Mouse (Mus musculus): ENCODE results near the gene Gnl2. TPM values are rescaled to one million over a fixed set of nuclear protein-coding genes. Genes with fewer than 3 reads are reported as not detected.

The Gnl2 gene
- polyA plus RNA-seq, 1 experiment: 140 TPM

GRCm38 (mm10) chr4:124972316-124972715 is 44.1 kb upstream of the Gnl2 start:
- no peak overlapping the region for H3K4me3 ChIP-seq (ENCODE audit: low read depth, low read length)
- no peak overlapping the region for H3K9ac ChIP-seq (ENCODE audit: low read depth, poor library complexity, severe bottlenecking)
- no peaks in the 10 kb centered on the region for H3K36me3 ChIP-seq (ENCODE audit: control insufficient read depth, insufficient read depth, low read length, poor library complexity, severe bottlenecking)
- no peaks in the 10 kb centered on the region for H3K9me3 ChIP-seq (replicated peaks; ENCODE audit: control insufficient read depth, insufficient read depth, low read length, poor library complexity, severe bottlenecking)
- H3K27ac ChIP-seq (ENCODE audit: insufficient read depth, low read length): no peak overlapping the region
- TF ChIP-seq CTCF (IDR thresholded peaks at IDR 0.05; ENCODE audit: low read depth, low read length): no peak
- TF ChIP-seq EP300 (IDR thresholded peaks at IDR 0.05; ENCODE audit: insufficient read depth, low read depth, low read length): no peak
- no peak for TF ChIP-seq POLR2A (IDR thresholded peaks at IDR 0.05; ENCODE audit: insufficient read depth, low read length)
- no peaks in the 10 kb centered on the region for H3K4me1 ChIP-seq (ENCODE audit: control insufficient read depth, insufficient read depth, low read length)
- no peaks in the 10 kb centered on the region for H3K27me3 ChIP-seq (ENCODE audit: control insufficient read depth, insufficient read depth, low read length, poor library complexity, severe bottlenecking)

- TF ChIP-seq POLR2A (IDR thresholded peaks at IDR 0.05; ENCODE audit: insufficient read depth, low read length) (no peak), EP300 (IDR thresholded peaks at IDR 0.05; ENCODE audit: insufficient read depth, low read depth, low read length) (no peak), CTCF (IDR thresholded peaks at IDR 0.05; ENCODE audit: low read depth, low read length) (no peak)
- Histone ChIP-seq H3K4me1 (ENCODE audit: control insufficient read depth, insufficient read depth, low read length) (no peaks in the 10 kb centered on the region), H3K27ac (ENCODE audit: insufficient read depth, low read length) (no peak overlapping the region), H3K27me3 (ENCODE audit: control insufficient read depth, insufficient read depth, low read length, poor library complexity, severe bottlenecking) (no peaks in the 10 kb centered on the region), H3K36me3 (ENCODE audit: control insufficient read depth, insufficient read depth, low read length, poor library complexity, severe bottlenecking) (no peaks in the 10 kb centered on the region), H3K9me3 (replicated peaks; ENCODE audit: control insufficient read depth, insufficient read depth, low read length, poor library complexity, severe bottlenecking) (no peaks in the 10 kb centered on the region), H3K9ac (ENCODE audit: low read depth, poor library complexity, severe bottlenecking) (no peak overlapping the region), H3K4me3 (ENCODE audit: low read depth, low read length) (no peak overlapping the region)
Observed at GRCm38 (mm10) chr4:124973296-124973695, 43.1 kb upstream of the Gnl2 start.

- Histone ChIP-seq H3K27ac (ENCODE audit: insufficient read depth, low read length) (no peak overlapping the region), H3K36me3 (ENCODE audit: control insufficient read depth, insufficient read depth, low read length, poor library complexity, severe bottlenecking) (no peaks in the 10 kb centered on the region), H3K4me3 (ENCODE audit: low read depth, low read length) (no peak overlapping the region), H3K27me3 (ENCODE audit: control insufficient read depth, insufficient read depth, low read length, poor library complexity, severe bottlenecking) (no peaks in the 10 kb centered on the region), H3K4me1 (ENCODE audit: control insufficient read depth, insufficient read depth, low read length) (no peaks in the 10 kb centered on the region), H3K9me3 (replicated peaks; ENCODE audit: control insufficient read depth, insufficient read depth, low read length, poor library complexity, severe bottlenecking) (no peaks in the 10 kb centered on the region), H3K9ac (ENCODE audit: low read depth, poor library complexity, severe bottlenecking) (no peak overlapping the region)
- TF ChIP-seq POLR2A (IDR thresholded peaks at IDR 0.05; ENCODE audit: insufficient read depth, low read length) (no peak), CTCF (IDR thresholded peaks at IDR 0.05; ENCODE audit: low read depth, low read length) (no peak)
Observed at GRCm38 (mm10) chr4:124978201-124978600, 38.2 kb upstream of the Gnl2 start.

DNA sequence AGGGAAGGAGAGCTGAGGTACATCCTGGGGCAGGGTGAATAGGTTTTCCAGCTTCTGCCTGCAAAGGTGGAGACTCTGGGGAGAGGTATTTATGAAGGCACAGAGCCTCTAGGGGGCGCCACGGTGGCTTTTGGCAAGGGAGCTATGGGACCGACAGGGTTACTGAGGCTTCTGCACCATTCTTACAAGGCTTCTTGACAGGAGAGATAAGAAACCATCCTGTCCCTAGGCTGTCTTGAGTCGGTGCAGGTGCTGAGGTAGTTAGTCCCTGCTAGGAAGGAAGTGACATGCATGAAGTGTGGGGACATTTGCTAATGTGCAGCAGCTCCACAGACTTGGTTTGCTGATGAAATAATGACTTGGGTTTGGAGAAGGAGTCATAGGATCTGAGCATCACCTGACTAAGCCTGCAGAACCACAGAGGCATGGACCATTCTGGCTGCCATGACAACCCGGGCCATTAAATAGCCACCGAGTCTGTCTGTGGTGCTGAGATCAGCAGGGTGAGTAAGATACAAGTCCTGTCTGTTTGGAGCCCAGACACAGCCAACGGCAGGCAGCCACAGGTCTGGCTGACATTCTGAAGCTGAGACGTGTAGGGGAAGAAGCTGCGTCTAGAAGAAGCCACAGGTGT is 32.4 kb upstream of the Gnl2 start:
- TF ChIP-seq POLR2A (IDR thresholded peaks at IDR 0.05; ENCODE audit: insufficient read depth, low read length) (no peak), CTCF (IDR thresholded peaks at IDR 0.05; ENCODE audit: low read depth, low read length) (peak; percentile 67)
- H3K4me3 ChIP-seq (ENCODE audit: low read depth, low read length): no peak overlapping the region
- H3K27ac ChIP-seq (ENCODE audit: insufficient read depth, low read length): no peak overlapping the region
- no peaks in the 10 kb centered on the region for H3K36me3 ChIP-seq (ENCODE audit: control insufficient read depth, insufficient read depth, low read length, poor library complexity, severe bottlenecking)
- no peaks in the 10 kb centered on the region for H3K4me1 ChIP-seq (ENCODE audit: control insufficient read depth, insufficient read depth, low read length)
- no peak overlapping the region for H3K9ac ChIP-seq (ENCODE audit: low read depth, poor library complexity, severe bottlenecking)
- no peaks in the 10 kb centered on the region for H3K9me3 ChIP-seq (replicated peaks; ENCODE audit: control insufficient read depth, insufficient read depth, low read length, poor library complexity, severe bottlenecking)
- H3K27me3 ChIP-seq (ENCODE audit: control insufficient read depth, insufficient read depth, low read length, poor library complexity, severe bottlenecking): peaks cover 5% of the 10 kb centered on the region; the same call in 1 of the 2 replicates

DNA sequence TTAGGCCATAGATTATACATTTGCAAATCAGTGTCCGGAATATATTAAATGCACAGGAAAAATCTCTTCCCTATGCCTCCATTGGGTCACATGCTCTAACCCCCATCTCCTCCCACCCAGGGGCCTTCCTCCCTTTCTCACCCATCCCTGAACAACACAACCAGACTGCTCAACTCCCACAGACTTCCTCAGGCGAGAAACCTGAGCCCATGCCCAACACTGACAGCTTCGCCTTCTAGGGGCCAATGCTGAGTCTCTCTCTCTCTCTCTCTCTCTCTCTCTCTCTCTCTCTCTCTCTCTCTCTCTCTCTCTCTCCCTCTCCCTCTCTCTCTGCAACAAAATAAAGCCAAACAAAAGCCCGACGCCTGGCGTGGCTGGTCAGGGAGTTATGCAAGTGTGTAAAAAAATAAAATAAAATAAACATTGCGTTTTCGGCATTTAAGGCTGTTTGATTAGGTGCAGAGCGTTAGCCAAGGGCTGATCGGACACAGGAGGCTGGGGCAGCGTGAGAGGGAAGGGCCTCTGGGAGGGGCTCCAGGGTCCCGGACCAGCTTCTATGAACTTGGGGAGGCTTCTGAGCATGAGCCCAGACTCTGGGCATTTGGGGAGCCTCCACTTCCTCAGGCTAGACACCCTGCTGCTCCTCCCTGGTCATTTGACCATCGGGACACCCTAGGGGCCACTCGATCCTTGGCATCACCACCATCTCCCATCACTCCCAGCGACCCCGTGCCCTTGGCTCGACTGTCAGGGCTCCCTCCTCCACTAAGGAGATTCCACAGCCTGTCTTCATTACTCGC is 31.3 kb upstream of the Gnl2 start:
- Histone ChIP-seq H3K9me3 (replicated peaks; ENCODE audit: control insufficient read depth, insufficient read depth, low read length, poor library complexity, severe bottlenecking) (no peaks in the 10 kb centered on the region), H3K27me3 (ENCODE audit: control insufficient read depth, insufficient read depth, low read length, poor library complexity, severe bottlenecking) (peaks cover 5% of the 10 kb centered on the region; the same call in 1 of the 2 replicates), H3K4me1 (ENCODE audit: control insufficient read depth, insufficient read depth, low read length) (no peaks in the 10 kb centered on the region), H3K36me3 (ENCODE audit: control insufficient read depth, insufficient read depth, low read length, poor library complexity, severe bottlenecking) (no peaks in the 10 kb centered on the region), H3K9ac (ENCODE audit: low read depth, poor library complexity, severe bottlenecking) (no peak overlapping the region), H3K4me3 (ENCODE audit: low read depth, low read length) (no peak overlapping the region), H3K27ac (ENCODE audit: insufficient read depth, low read length) (no peak overlapping the region)
- TF ChIP-seq POLR2A (IDR thresholded peaks at IDR 0.05; ENCODE audit: insufficient read depth, low read length) (no peak), EP300 (IDR thresholded peaks at IDR 0.05; ENCODE audit: insufficient read depth, low read depth, low read length) (no peak), CTCF (IDR thresholded peaks at IDR 0.05; ENCODE audit: low read depth, low read length) (no peak)

Measured in ES-Bruce4 (cell line).